Mouse (Mus musculus) brain, embryonic 14.5 days (tissue): ENCODE results near the gene C1qtnf6. TPM values are rescaled to one million over a fixed set of nuclear protein-coding genes. Genes with fewer than 3 reads are reported as not detected.

Source experiments
- DNase-seq: peaks from one replicate; pipeline ENCODE4 v3.0.0-alpha.2; 2011; ENCODE audit warnings: low read depth
- CTCF ChIP-seq: fragments of 200-500 bp; IDR thresholded peaks from 2 replicates; pipeline ENCODE4 v1.5.1; 2012; ENCODE audit warnings: inconsistent platforms, mild to moderate bottlenecking, moderate library complexity, borderline replicate concordance; ENCODE audit not compliant: insufficient read depth, insufficient read length; ENCODE audit errors: extremely low read depth
- POLR2A ChIP-seq: fragments of 200-500 bp; IDR thresholded peaks from 2 replicates; pipeline ENCODE4 v1.6.1; 2012; ENCODE audit warnings: mild to moderate bottlenecking, inconsistent platforms, borderline replicate concordance; ENCODE audit not compliant: poor library complexity, insufficient read depth, insufficient read length, severe bottlenecking; ENCODE audit errors: extremely low read depth
- polyA plus RNA-seq: library from polyadenylated mRNA; depleted of rRNA; stranded (reverse); fragments of >200 nt; gene quantifications from 2 replicates; pipeline ENCODE4 v1.2.3, GENCODE M21; 2012

Gene C1qtnf6
- polyA plus RNA-seq, 1 experiment, result 16.3 TPM

DNA sequence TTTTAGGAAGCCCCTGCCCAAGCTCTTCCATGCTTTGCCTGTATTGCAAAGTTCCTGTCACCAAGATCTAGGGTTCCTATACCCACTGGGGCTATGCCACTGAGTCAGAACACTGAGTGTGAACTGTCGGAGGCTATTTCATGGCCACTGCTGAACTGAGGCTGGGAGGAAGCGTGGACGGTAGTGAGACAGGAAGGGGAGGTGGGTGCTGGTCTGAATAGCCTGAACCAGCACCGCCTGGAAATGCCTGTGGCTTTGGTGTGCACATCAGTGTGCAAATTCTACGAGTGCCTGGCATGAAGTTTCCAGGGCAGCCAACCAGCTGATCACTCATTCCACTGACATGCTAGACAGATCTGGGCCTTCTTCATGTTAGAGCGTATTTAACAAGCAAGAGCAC is 9.3 kb downstream of the C1qtnf6 start:
- no peak for DNase-seq

DNA sequence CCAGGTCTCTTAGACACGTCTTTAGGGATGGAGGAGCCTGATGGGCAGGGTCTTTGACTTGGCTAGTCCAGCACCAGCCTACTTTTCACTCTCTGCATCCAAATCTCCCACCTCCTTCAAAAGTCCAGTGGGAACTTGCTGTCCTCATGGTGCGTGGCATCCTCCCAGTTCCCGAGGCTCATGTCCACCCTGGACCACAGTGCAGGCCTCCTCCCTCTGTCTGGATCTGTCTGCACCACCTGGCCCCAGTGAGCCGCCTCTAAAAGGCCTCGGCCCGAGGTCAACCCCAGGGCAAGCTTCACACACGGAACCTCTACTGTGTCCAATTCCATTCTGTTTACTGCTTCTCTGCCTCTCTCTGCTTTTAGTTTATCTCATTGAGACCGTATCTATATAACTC is 9.9 kb downstream of the C1qtnf6 start:
- DNase-seq, result no peak
- TF ChIP-seq POLR2A, result no peak

More for the DNA sequence above, 9.3 kb downstream of the C1qtnf6 start:
- no peak for TF ChIP-seq CTCF
- TF ChIP-seq POLR2A, result no peak

- TF ChIP-seq CTCF, result no peak
- TF ChIP-seq POLR2A, result no peak
Observed at GRCm38 (mm10) chr15:78520112-78520715, 11.0 kb downstream of the C1qtnf6 start.

GRCm38 (mm10) chr15:78518221-78518620 is 13.0 kb downstream of the C1qtnf6 start:
- TF ChIP-seq CTCF (no peak), POLR2A (no peak)
- DNase-seq, result no peak

More at GRCm38 (mm10) chr15:78520112-78520715, 11.0 kb downstream of the C1qtnf6 start:
- no peak for DNase-seq

DNA sequence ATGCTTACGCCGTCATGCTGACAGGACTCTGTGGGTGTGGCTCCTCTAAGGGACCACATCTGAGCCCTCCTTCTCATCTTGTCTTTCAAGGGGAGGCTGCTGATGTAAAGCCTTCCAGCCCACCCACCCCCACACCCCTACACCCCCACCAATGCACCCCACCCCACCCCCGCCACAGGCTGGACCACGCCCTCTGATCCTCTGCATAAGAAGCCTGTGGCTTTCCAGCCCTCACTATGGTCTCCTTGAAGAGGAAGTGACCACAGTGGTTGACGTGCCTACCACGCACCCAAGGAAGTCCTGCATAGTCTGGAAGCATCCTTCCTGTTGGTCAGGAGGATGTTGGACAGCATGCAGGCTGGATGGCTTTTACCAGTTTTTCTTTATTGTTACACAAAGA is 15.5 kb downstream of the C1qtnf6 start:
- DNase-seq, result no peak
- TF ChIP-seq POLR2A (no peak), CTCF (no peak)

- peak; percentile 82 for DNase-seq
- TF ChIP-seq CTCF (peak; percentile 87), POLR2A (no peak)
Observed at GRCm38 (mm10) chr15:78514393-78515146, 16.6 kb downstream of the C1qtnf6 start.

DNA sequence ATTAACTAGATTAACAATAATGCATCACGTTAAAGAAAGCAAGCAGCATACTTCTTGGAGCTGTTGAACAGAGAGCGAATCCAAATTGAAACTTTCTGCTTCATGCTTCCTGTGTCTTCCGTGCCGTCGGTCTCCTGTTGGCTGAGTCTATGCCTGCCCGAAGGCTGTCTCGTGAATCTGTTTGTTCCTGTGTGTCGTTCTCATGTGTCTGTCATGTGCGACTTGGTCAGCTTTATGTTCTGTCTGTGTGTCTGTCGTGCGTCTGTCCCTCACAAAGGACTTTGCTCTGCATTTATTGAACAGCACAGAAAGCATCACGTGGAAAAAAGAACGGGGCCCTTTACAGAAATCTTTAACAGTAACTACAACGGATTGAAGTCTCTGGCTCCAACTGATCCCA is 18.2 kb downstream of the C1qtnf6 start:
- no peak for DNase-seq
- TF ChIP-seq POLR2A (no peak), CTCF (no peak)

DNA sequence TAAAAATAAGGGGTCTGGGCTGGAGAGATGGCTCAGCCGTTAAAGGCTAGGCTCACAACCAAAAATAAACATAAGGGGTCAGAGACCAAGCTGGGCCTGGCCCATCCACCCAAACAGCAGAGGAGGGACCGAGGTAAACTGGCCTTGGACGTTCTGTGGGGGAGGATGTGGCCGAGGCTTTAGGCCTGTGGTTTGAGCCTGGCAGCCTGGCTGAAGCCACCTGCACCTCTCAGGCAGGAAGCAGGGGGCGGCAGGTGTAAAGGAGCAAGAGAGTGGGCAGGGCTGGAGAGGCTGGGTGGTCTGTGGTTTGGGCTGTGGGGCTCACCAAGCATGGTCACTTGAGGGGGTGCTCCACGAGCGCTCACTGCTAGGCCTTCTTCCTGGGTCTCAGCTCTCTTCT is 19.3 kb downstream of the C1qtnf6 start:
- DNase-seq, result no peak
- no peak for TF ChIP-seq POLR2A

DNA sequence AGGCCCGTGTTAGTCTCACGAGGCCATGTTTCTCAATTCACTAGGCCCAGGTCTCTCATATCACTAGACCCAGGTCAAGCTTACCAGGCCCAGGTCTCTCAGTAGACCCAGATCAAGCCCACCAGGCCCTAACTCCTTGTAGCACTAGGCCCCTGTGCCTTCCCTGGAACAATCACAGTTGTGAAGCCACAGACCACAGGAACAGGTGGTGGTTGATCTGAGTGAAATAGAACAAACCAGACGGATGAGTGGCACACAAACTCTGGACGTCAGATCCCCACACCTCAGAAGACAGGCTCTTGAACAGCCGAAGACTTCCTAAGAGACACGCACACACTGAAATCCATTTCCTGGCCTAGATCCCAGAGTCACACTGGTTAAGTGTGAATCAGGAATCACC is 20.5 kb downstream of the C1qtnf6 start:
- no peak for DNase-seq
- TF ChIP-seq POLR2A (no peak), CTCF (no peak)

DNA sequence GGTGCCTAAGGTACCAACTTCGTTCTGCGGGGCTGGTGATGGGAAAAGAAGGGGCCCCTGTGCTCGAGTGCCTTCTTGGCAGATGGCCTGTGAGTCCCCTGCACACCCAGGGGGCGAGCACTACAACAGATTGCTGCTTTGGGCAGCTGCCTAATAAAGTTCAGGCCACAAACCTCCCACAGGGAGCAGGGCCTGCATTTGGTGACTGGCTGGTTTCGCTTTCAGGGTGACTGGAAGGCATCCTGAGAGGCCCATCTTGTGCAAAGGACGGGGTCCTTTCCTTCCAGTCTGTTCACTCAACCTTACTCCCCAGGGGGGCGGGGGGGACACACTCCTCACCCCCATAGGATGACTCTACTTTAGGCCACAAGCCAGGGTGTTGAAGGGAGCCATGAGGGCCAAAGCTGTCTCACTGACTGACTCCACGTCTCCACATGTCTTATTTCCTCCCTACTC is 21.1 kb downstream of the C1qtnf6 start:
- DNase-seq, result no peak

DNA sequence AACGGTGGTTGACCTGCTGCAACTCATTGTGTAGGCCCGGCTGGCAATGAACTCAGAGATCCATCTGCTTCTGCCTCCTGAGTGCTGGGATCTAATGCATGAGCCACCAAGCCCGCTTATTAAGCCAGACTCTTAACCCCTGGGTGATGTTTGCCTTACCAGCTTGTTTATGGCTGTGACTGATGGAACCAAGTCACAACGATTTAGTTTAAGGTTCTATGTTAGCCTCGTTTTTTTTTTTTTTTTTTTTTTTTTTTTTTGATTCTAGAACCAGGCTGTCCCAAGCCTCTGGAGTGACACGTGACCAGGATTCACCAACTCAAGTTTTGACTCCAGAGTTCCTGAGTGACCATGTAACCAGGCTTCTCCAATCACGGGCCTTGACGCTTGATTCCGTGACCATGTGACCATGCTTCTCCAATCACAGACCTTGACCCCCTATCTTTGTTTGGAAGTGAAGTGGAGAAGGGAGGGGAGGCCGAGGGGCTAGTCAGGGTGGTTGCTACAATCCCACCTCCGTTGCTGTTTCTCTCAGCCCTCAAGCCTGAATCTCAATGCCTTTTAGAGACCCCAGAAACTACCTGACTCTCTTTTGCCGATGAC is 21.8 kb downstream of the C1qtnf6 start:
- DNase-seq, result peak; percentile 43
- TF ChIP-seq CTCF, result no peak
- no peak for TF ChIP-seq POLR2A

More for the DNA sequence above, 21.1 kb downstream of the C1qtnf6 start:
- TF ChIP-seq POLR2A, result no peak
- TF ChIP-seq CTCF, result no peak
